Mouse (Mus musculus): ENCODE data around the gene Laptm5. TPM values are rescaled to one million over a fixed set of nuclear protein-coding genes. Genes with fewer than 3 reads are reported as not detected.

Laptm5 gene
- polyA plus RNA-seq, 1 experiment, result 1,969 TPM

GRCm38 (mm10) chr4:130915668-130916035 is 2.7 kb downstream of the Laptm5 start:
- H3K27ac ChIP-seq (ENCODE audit: control insufficient read depth, insufficient read depth, low read length), result peak overlapping the region; percentile 98
- WGBS, result 2% methylated on average over 7 of the region's 7 CpGs
- peak overlapping the region; percentile 95 for H3K4me3 ChIP-seq (ENCODE audit: control insufficient read depth, insufficient read depth, low read length)
- H3K27me3 ChIP-seq (ENCODE audit: control insufficient read depth, insufficient read depth, low read length), result no peaks in the 10 kb centered on the region
- peak; percentile 57 for DNase-seq
- H3K36me3 ChIP-seq (ENCODE audit: control insufficient read depth, insufficient read depth, low read length), result no peaks in the 10 kb centered on the region; the same call in 1 of the 2 replicates
- H3K4me1 ChIP-seq (replicated peaks; ENCODE audit: control insufficient read depth, insufficient read depth, low read length), result peaks cover 68% of the 10 kb centered on the region
- TF ChIP-seq CTCF (IDR thresholded peaks at IDR 0.05; ENCODE audit: borderline replicate concordance, control insufficient read depth, extremely low read depth, insufficient read depth, low read length, poor library complexity), result no peak
- no peak for TF ChIP-seq POLR2A (IDR thresholded peaks at IDR 0.05; ENCODE audit: control insufficient read depth, extremely low read depth, insufficient read depth, low read length, poor library complexity)

GRCm38 (mm10) chr4:130916639-130917038 is 3.7 kb downstream of the Laptm5 start:
- Histone ChIP-seq H3K36me3 (ENCODE audit: control insufficient read depth, insufficient read depth, low read length) (no peaks in the 10 kb centered on the region; the same call in 1 of the 2 replicates), H3K4me3 (ENCODE audit: control insufficient read depth, insufficient read depth, low read length) (peak overlapping the region; percentile 95), H3K4me1 (replicated peaks; ENCODE audit: control insufficient read depth, insufficient read depth, low read length) (peaks cover 66% of the 10 kb centered on the region), H3K27me3 (ENCODE audit: control insufficient read depth, insufficient read depth, low read length) (no peaks in the 10 kb centered on the region), H3K27ac (ENCODE audit: control insufficient read depth, insufficient read depth, low read length) (peak overlapping the region; percentile 98; the same call in 1 of the 2 replicates)
- DNase-seq, result no peak
- WGBS, result 50% methylated on average over 7 of the region's 7 CpGs
- TF ChIP-seq POLR2A (IDR thresholded peaks at IDR 0.05; ENCODE audit: control insufficient read depth, extremely low read depth, insufficient read depth, low read length, poor library complexity) (no peak), CTCF (IDR thresholded peaks at IDR 0.05; ENCODE audit: borderline replicate concordance, control insufficient read depth, extremely low read depth, insufficient read depth, low read length, poor library complexity) (no peak)

GRCm38 (mm10) chr4:130917564-130917963 is 4.6 kb downstream of the Laptm5 start:
- Histone ChIP-seq H3K4me3 (ENCODE audit: control insufficient read depth, insufficient read depth, low read length) (no peak overlapping the region), H3K36me3 (ENCODE audit: control insufficient read depth, insufficient read depth, low read length) (peaks cover 5% of the 10 kb centered on the region; the same call in 1 of the 2 replicates), H3K27ac (ENCODE audit: control insufficient read depth, insufficient read depth, low read length) (peak overlapping the region; percentile 10; the same call in 1 of the 2 replicates), H3K4me1 (replicated peaks; ENCODE audit: control insufficient read depth, insufficient read depth, low read length) (peaks cover 66% of the 10 kb centered on the region), H3K27me3 (ENCODE audit: control insufficient read depth, insufficient read depth, low read length) (no peaks in the 10 kb centered on the region)
- DNase-seq, result no peak
- no peak for TF ChIP-seq POLR2A (IDR thresholded peaks at IDR 0.05; ENCODE audit: control insufficient read depth, extremely low read depth, insufficient read depth, low read length, poor library complexity)
- TF ChIP-seq CTCF (IDR thresholded peaks at IDR 0.05; ENCODE audit: borderline replicate concordance, control insufficient read depth, extremely low read depth, insufficient read depth, low read length, poor library complexity), result no peak
- 76% methylated on average over 4 of the region's 4 CpGs for WGBS

GRCm38 (mm10) chr4:130918805-130919749 is 6.2 kb downstream of the Laptm5 start:
- TF ChIP-seq POLR2A (IDR thresholded peaks at IDR 0.05; ENCODE audit: control insufficient read depth, extremely low read depth, insufficient read depth, low read length, poor library complexity) (no peak), CTCF (IDR thresholded peaks at IDR 0.05; ENCODE audit: borderline replicate concordance, control insufficient read depth, extremely low read depth, insufficient read depth, low read length, poor library complexity) (no peak)
- DNase-seq, result no peak
- 56% methylated on average over 10 of the region's 10 CpGs for WGBS
- Histone ChIP-seq H3K27me3 (ENCODE audit: control insufficient read depth, insufficient read depth, low read length) (no peaks in the 10 kb centered on the region), H3K4me3 (ENCODE audit: control insufficient read depth, insufficient read depth, low read length) (no peak overlapping the region), H3K36me3 (ENCODE audit: control insufficient read depth, insufficient read depth, low read length) (peaks cover 13% of the 10 kb centered on the region; the same call in 1 of the 2 replicates), H3K4me1 (replicated peaks; ENCODE audit: control insufficient read depth, insufficient read depth, low read length) (peaks cover 72% of the 10 kb centered on the region), H3K27ac (ENCODE audit: control insufficient read depth, insufficient read depth, low read length) (peak overlapping the region; percentile 94)

GRCm38 (mm10) chr4:130919750-130920356 is 6.9 kb downstream of the Laptm5 start:
- Histone ChIP-seq H3K4me3 (ENCODE audit: control insufficient read depth, insufficient read depth, low read length) (no peak overlapping the region), H3K27me3 (ENCODE audit: control insufficient read depth, insufficient read depth, low read length) (no peaks in the 10 kb centered on the region), H3K27ac (ENCODE audit: control insufficient read depth, insufficient read depth, low read length) (peak overlapping the region; percentile 94), H3K4me1 (replicated peaks; ENCODE audit: control insufficient read depth, insufficient read depth, low read length) (peaks cover 73% of the 10 kb centered on the region), H3K36me3 (ENCODE audit: control insufficient read depth, insufficient read depth, low read length) (peaks cover 21% of the 10 kb centered on the region)
- DNase-seq, result no peak
- 58% methylated on average over 9 of the region's 9 CpGs for WGBS
- TF ChIP-seq CTCF (IDR thresholded peaks at IDR 0.05; ENCODE audit: borderline replicate concordance, control insufficient read depth, extremely low read depth, insufficient read depth, low read length, poor library complexity) (no peak), POLR2A (IDR thresholded peaks at IDR 0.05; ENCODE audit: control insufficient read depth, extremely low read depth, insufficient read depth, low read length, poor library complexity) (no peak)

GRCm38 (mm10) chr4:130920951-130921693 is 8.2 kb downstream of the Laptm5 start:
- Histone ChIP-seq H3K36me3 (ENCODE audit: control insufficient read depth, insufficient read depth, low read length) (peaks cover 33% of the 10 kb centered on the region), H3K4me3 (ENCODE audit: control insufficient read depth, insufficient read depth, low read length) (peak overlapping the region; percentile 40)
- DNase-seq, result peak; percentile 79

More at GRCm38 (mm10) chr4:130920951-130921693, 8.2 kb downstream of the Laptm5 start:
- Histone ChIP-seq H3K27ac (ENCODE audit: control insufficient read depth, insufficient read depth, low read length) (peak overlapping the region; percentile 94), H3K4me1 (replicated peaks; ENCODE audit: control insufficient read depth, insufficient read depth, low read length) (peaks cover 69% of the 10 kb centered on the region), H3K27me3 (ENCODE audit: control insufficient read depth, insufficient read depth, low read length) (no peaks in the 10 kb centered on the region)
- WGBS, result 4% methylated on average over 12 of the region's 12 CpGs
- TF ChIP-seq CTCF (IDR thresholded peaks at IDR 0.05; ENCODE audit: borderline replicate concordance, control insufficient read depth, extremely low read depth, insufficient read depth, low read length, poor library complexity) (no peak), POLR2A (IDR thresholded peaks at IDR 0.05; ENCODE audit: control insufficient read depth, extremely low read depth, insufficient read depth, low read length, poor library complexity) (0 out of 2 replicates have a peak, but pooled peaks have one; percentile 24)

All from thymus, adult 2 months (tissue).